Mouse (Mus musculus) gastrocnemius, postnatal 10 days (tissue): Measurements from ENCODE around the gene Cpa3. TPM values are rescaled to one million over a fixed set of nuclear protein-coding genes. Genes with fewer than 3 reads are reported as not detected.

Experiments
- microRNA-seq, 2 experiments: library from miRNA; unstranded; fragments of <30 nt; microRNA quantifications; one replicate each; pipeline ENCODE4 v1.2.0; 2021
- total RNA-seq, 2 experiments: library from RNA; stranded (reverse); gene quantifications; 2 replicates each; pipeline ENCODE4 v1.2.3; 2021

The Cpa3 gene
- total RNA-seq, 2 experiments from 2014 or later = 14.1 to 14.5 TPM

Small RNAs within 50 kb of the gene (microRNA-seq; reads per million reads assigned to microRNA genes)
- 0.95 to 1.0 reads per million in 2 experiments for gene Mir7007

Other genes starting within 250 kb of the Cpa3 start
- 1 to 10 TPM; 4.4 to 5.6 TPM for gene Hps3, start 206.9 kb downstream of the Cpa3 start, total RNA-seq
- gene Hltf, start 184.4 kb downstream of the Cpa3 start, total RNA-seq = 1 to 10 TPM; 5.2 to 7.5 TPM
- gene Gyg, start 86.9 kb downstream of the Cpa3 start, total RNA-seq = 100 to 1,000 TPM; 142 to 157 TPM
- under 1 TPM; 0.12 to 0.16 TPM for gene Cpb1, start 33.6 kb upstream of the Cpa3 start, total RNA-seq
- under 1 TPM; 0.16 to 0.42 TPM for gene Agtr1b, start 125.0 kb upstream of the Cpa3 start, total RNA-seq